Mouse (Mus musculus): ENCODE measurements around the gene Pecam1.
"Not testable (repeated sequence)": the region's sequence is repeated elsewhere in the genome, so short reads cannot be mapped to it uniquely, and the experiment has no call there.

Pecam1 gene

GRCm38 (mm10) chr11:106750121-106750751 lies at the start of gene Pecam1:
Pecam1 (minus strand) TSS chr11:106750628.
- DNase-seq (ENCODE audit: low spot score in 2 of 2): no peak

DNA sequence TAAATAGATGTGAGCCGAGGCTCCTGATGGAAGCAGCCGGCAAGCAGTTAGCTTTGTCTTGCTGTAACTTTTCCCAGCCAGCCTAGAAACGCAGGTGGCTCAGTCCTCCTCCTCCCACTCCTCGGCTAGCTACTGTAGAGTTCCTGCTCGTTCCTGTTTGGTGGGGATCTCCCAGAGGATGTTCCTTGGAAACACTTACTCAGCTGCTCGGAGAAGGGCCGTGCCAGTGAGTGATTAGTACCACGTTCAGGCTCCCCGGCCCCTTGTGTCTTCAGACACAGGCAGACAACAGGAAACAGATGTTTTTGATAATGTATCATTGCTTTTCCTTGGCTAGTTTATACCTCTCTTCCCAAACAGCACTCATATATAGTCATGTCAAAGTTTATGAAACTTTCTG lies 45.3 kb upstream of the Pecam1 start:
- DNase-seq (ENCODE audit: low spot score in 2 of 2): no peak

DNA sequence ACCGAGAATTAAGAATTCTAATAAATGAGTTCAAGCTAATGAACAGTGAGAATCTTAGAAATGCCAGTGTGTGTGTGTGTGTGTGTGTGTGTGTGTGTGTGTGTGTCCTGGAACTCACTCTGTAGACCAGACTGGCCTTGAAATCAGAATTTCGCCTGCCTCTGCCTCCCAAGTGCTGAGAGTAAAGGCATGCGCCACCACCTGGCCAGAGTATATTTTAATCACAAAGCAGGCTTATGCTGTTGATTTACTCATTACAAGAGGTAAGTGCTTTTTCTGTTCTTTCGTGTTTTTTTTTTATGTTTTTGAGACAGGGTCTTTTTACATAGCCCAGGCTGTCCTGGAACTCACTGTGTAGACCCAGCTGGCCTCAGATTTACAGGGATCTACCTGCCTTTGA lies 43.4 kb upstream of the Pecam1 start:
- no peak for DNase-seq (ENCODE audit: low spot score in 2 of 2)

GRCm38 (mm10) chr11:106789649-106790048 lies 39.2 kb upstream of the Pecam1 start:
- DNase-seq (ENCODE audit: low spot score in 2 of 2): no peak

DNA sequence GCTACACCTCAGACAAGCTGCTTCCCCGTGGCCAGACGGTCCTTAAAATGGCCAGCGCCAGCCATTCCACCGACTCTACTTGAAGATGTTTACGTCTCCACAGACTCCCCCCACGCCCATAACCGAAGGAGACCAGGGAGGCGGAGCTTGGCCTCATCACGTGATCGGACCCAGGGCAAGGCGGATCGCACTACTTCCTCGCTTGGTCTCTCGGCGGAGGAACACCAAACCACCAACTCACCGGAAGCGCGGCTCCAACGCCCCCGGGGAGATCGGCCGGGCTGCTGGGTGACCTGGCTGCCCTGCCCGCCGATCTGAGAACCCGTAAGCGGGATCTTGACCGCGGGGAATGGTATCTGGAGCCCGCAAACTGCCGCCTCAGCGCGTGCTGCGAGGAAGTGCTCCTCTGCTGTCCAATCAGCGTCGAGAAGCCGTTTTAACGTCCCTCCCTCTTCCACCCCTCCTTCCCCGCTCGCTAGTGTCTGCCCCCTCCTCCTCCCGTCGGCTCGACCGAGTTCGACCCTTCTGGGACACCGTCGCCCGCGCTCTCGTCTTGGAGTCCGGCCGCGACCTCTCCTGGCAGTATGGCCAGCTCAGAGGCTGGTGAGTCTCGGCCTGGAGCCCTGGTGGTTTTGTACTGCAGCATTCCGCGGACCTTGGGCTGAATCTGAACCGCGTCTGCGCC lies 38.5 kb upstream of the Pecam1 start, which contains the start of the genes Ddx5 and Cep95:
TSS of gene Ddx5 (minus strand) at position 411 of the 685 bp plus-strand sequence.
TSS of gene Cep95 (plus strand) at position 478 of the 685 bp plus-strand sequence.
- DNase-seq (ENCODE audit: low spot score in 2 of 2): peak; percentile 99 to 100

- peak; percentile 98 to 99 for DNase-seq (ENCODE audit: low spot score in 2 of 2)
Observed at GRCm38 (mm10) chr11:106788026-106788774, 37.8 kb upstream of the Pecam1 start.

DNA sequence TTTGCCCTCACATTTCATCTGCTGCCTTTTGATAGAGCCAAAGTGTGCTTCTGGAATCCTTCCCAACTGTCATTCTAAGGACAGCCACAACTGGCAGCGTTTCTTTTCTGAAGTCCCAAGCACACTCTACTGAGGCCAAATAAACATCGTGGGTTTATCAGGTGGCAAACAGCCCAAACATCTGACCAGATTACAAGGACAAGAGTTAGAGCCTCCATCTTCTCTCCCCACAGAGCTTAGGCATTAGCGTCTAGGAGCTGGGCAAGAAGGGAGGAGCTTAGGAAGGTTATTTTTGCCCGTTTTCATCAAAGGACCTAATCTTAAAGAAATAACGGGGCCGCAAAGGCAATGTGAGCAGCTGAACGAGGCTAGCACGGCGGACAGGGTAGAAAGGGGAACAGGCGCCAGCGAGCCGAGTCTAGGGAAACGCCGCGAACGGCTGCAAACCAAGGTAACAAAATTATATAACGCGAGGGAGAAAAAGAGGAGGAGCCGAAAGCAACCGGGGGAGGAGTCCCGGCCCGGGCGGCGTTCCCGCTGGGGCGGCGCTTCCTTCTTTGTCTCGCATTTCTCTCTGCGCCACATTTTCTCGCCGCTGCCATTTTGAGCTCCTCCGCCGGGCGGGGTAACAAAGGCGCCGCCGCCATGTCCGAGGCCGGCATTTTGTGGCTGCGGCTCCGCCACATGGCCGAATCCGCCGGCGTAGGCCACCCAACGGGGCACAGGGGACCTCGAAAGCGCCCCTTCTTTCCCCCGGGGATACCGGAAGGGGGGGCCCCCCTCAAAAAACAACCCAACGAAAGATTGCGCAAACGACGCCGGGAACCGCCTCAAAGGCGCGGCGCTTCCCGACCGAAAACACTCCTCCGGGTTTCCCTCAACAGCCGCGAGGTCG lies 37.0 kb upstream of the Pecam1 start:
- peak; percentile 88 to 94 for DNase-seq (ENCODE audit: low spot score in 2 of 2)

GRCm38 (mm10) chr11:106785043-106785442 lies 34.6 kb upstream of the Pecam1 start:
- DNase-seq (ENCODE audit: low spot score in 2 of 2): no peak

- no peak for DNase-seq (ENCODE audit: low spot score in 2 of 2)
Observed at GRCm38 (mm10) chr11:106784476-106784875, 34.0 kb upstream of the Pecam1 start.

DNA sequence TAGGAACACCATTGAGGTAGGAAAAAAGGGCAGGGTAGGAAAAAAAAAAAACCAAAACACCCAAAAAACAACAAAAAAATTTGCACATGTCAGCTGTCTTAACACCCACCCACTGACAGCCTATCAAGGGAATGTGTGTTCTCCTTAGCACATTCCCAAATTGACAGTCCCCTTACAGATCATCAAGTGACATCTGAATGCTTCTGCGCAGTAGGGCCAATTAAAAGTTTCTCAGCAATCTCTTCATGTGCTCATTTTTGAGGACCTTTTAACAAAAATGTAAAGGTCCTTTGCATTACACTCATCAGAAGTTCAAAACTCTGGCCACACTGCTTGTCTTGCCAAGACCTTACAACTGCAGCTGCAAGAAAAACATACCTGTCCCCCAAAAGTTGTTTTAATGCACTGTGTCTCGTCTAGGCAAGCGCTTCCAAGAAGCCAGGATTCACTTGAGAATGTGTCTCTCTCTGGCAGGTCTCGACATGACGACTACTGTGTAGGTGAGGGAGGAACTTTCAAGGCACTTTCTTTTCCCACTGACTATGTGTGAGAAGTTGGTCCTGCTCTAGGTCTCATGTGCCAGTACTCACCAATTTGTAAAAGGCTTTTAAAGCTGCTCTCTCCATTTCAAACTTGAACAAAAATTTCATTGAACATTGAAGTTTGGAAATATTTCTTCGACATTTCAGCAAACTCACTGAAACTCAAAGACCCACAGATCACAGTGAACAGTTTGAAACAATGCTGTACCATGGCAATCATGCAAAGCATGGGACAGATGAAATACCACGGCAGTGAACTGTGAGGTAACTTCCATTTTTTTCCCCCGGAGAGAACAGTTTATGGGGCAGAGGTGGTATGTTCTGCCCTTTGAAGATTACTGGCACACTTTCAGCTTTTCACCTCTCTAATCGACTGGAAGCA lies 32.7 kb upstream of the Pecam1 start:
- DNase-seq (ENCODE audit: low spot score in 2 of 2): no peak

DNA sequence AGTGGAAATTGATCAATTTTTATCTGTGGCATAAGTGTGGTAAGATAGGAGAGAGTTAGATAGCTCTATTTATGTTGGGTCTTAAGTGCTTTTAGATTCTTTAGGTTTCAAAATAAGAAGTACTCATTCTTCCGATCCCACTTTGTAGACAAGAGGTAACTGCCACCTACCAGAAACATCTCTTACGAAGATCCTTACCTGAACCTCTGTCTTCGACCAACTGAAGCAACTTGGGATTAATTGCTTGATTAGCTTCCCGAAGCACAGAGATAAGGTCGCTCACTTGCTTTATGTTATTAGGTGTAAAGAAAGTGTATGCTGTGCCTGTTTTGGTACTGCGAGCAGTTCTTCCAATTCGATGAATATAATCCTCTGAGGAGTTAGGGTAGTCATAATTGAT lies 31.8 kb upstream of the Pecam1 start:
- not testable (repeated sequence) for DNase-seq (ENCODE audit: low spot score in 2 of 2)

DNA sequence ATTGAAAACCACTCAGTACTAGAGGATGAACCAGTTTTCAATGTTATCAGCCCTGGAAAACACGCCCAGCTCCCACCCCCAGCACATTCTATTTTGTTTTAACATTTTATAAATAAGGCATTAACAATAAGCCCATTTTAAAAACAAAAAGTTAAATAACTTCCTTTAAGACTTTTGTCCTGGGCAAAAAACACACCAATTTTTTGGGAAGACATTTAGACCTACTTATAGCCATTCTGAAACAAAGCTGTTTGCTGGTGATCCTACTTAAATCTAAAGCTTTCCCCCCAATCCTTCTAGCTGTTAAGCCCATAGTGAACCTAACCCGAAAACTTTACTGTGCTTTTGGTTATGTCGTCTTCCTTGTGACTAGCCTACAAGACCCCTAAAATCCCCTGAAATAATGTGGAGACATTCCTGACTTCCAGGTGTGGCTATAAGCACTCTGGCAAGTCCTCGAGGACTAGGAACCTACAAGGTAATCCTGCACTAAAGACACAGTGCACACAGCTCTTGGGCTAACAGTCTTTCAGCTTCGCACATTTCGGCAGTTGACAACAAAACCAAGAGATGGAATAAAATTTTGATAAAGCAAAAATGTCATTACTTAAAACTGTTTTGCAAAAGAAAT lies 30.3 kb upstream of the Pecam1 start:
- no peak for DNase-seq (ENCODE audit: low spot score in 2 of 2)

- DNase-seq (ENCODE audit: low spot score in 2 of 2): no peak
Observed at GRCm38 (mm10) chr11:106780089-106780425, 29.6 kb upstream of the Pecam1 start.

- peak; percentile 93 for DNase-seq (ENCODE audit: low spot score in 2 of 2)
Observed at GRCm38 (mm10) chr11:106779388-106780088, 29.1 kb upstream of the Pecam1 start, which contains the start of gene Polg2. Polg2 (minus strand) TSS chr11:106779537.

- no peak for DNase-seq (ENCODE audit: low spot score in 2 of 2)
Observed at GRCm38 (mm10) chr11:106778589-106779387, 28.4 kb upstream of the Pecam1 start.

DNA sequence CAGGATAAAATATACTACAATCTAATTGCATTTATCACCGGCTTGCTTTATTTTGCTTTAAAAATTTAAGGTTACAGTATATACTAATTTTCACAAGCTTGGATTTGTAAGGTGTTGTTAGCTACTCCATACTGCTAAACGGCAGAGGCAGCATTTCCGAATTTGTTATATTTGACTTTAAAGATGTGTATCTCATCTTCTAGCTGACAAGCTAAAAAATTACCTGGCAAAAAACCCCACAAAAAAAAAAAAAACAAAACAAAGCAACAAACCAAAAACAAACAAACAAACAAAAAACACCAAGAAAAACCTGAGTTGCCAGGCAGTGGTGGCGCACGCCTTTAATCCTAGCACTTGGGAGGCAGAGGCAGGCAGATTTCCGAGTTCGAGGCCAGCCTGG lies 27.7 kb upstream of the Pecam1 start:
- no peak for DNase-seq (ENCODE audit: low spot score in 2 of 2)

DNA sequence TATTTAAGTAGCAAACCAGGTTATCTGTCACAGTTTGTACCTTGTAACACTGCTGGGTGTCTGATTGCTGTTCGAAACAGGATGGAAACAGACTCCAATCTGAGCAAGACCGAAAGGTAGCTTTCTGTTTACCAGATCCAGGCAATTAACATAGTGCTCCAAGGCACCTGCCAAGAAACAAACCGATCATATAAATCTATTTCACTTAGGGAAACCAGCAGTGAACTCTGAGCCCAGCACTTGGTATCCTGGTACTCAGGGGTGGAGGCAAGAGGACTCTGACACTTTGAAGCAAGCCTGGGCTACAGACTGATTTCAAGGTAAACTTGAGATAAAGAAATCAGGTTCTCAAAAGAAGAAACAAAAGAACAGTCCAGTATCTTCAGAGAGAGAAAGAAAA lies 27.0 kb upstream of the Pecam1 start:
- DNase-seq (ENCODE audit: low spot score in 2 of 2): no peak

DNA sequence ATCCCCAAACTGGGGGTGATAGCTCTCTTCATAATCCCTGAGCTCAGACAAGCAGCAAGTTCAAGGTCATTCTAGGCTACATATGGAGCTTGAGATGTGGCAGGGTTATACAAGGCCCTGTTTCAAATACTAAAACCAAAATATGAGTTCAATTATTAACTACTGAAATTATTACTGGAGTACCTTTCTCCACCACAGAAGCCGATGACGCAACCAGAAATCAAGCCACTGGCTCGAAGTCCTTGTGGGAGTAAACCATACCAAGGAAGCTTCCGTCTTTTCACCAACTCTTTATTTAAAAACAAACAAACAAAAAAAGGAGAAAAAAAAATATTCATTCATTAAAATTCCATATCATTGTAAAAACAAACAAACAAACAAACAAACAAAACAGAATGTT lies 26.5 kb upstream of the Pecam1 start:
- no peak for DNase-seq (ENCODE audit: low spot score in 2 of 2)

DNA sequence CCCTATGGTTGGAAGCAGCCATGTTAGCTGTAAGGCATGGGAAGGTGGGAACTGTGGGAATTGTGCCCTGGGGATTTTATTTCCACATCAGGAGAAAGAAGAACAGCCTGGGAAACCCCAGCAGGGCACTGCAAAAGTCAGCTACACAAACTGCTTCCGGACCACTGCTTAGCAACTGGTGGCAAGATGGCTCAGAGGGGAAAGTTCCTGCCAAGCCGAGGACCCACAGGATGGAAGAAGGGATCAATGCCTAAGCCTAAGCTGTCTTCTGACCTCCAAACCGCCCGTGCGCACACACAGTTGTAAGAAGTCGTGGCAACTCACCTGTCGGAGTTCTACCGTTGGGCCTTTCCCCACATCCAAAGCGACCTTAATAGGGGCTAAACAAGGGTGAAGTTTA lies 22.6 kb upstream of the Pecam1 start:
- no peak for DNase-seq (ENCODE audit: low spot score in 2 of 2)

All from heart, adult 9 months (tissue).